Mouse (Mus musculus) monocyte, adult 5-6 weeks (primary cell): ENCODE measurements around the gene Olfr98. TPM values are rescaled to one million over a fixed set of nuclear protein-coding genes. Genes with fewer than 3 reads are reported as not detected.

ENCODE experiments used
- total RNA-seq: library from RNA; stranded (forward); fragments of 200-1000, 200-491, 200-594 nt; gene quantifications from 3 replicates; pipeline ENCODE4 v1.2.3, GENCODE M21; 2017

Olfr98 gene
- total RNA-seq, 1 experiment from 2014 or later: not detected

Other genes starting within 250 kb of the Olfr98 start
- gene Mog, start 240.4 kb downstream of the Olfr98 start, total RNA-seq: not detected in 3 replicates
- gene Gabbr1, start 217.8 kb downstream of the Olfr98 start, total RNA-seq: 20.1 to 24.2 TPM (median 24.1 TPM) in 3 replicates
- gene Olfr90, start 175.2 kb downstream of the Olfr98 start, total RNA-seq: not detected in 3 replicates
- gene Olfr91, start 165.5 kb downstream of the Olfr98 start, total RNA-seq: not detected in 3 replicates
- 0.48 TPM in 1 of 3 replicates, not detected in the others for gene Olfr92, start 143.7 kb downstream of the Olfr98 start, total RNA-seq
- gene Olfr93, start 102.3 kb downstream of the Olfr98 start, total RNA-seq: not detected in 3 replicates
- gene Ubd, start 69.9 kb downstream of the Olfr98 start, total RNA-seq: not detected in 3 replicates
- not detected in 3 replicates for gene Olfr94, start 62.8 kb downstream of the Olfr98 start, total RNA-seq
- gene Olfr95, start 50.6 kb downstream of the Olfr98 start, total RNA-seq: not detected in 3 replicates
- gene Olfr96, start 43.6 kb downstream of the Olfr98 start, total RNA-seq: not detected in 3 replicates
- gene Olfr97, start 26.4 kb downstream of the Olfr98 start, total RNA-seq: not detected in 3 replicates
- gene H2-M3, start 6.5 kb upstream of the Olfr98 start, total RNA-seq: 78.7 to 86.4 TPM (median 79.2 TPM) in 3 replicates
- gene Olfr99, start 19.7 kb upstream of the Olfr98 start, total RNA-seq: not detected in 3 replicates
- gene Olfr101, start 40.6 kb upstream of the Olfr98 start, total RNA-seq: not detected in 3 replicates
- gene Olfr102, start 53.3 kb upstream of the Olfr98 start, total RNA-seq: not detected in 3 replicates
- gene Olfr103, start 75.9 kb upstream of the Olfr98 start, total RNA-seq: not detected in 3 replicates
- not detected in 3 replicates for gene Olfr104-ps, start 95.8 kb upstream of the Olfr98 start, total RNA-seq
- gene Olfr105-ps, start 115.3 kb upstream of the Olfr98 start, total RNA-seq: not detected in 3 replicates
- gene Olfr106-ps, start 126.6 kb upstream of the Olfr98 start, total RNA-seq: not detected in 3 replicates
- not detected in 3 replicates for gene Olfr107, start 135.5 kb upstream of the Olfr98 start, total RNA-seq
- not detected in 3 replicates for gene Olfr108, start 181.7 kb upstream of the Olfr98 start, total RNA-seq
- gene Olfr109, start 195.2 kb upstream of the Olfr98 start, total RNA-seq: not detected in 3 replicates
- 0.87 to 3.0 TPM in 2 of 3 replicates, not detected in the other for gene H2-M2, start 219.8 kb upstream of the Olfr98 start, total RNA-seq
- gene Olfr110, start 228.7 kb upstream of the Olfr98 start, total RNA-seq: not detected in 3 replicates
- gene Olfr111, start 244.3 kb upstream of the Olfr98 start, total RNA-seq: 0.29 TPM in 1 of 3 replicates, not detected in the others